In genomic region chr2:91112491-91112890, GRCm38 (mm10) we compare ENCODE assay signal across 11 mouse cellular contexts. TPM values are rescaled to one million over a fixed set of nuclear protein-coding genes. Genes with fewer than 3 reads are reported as not detected.
DNase-seq lines count a peak whose midpoint lies in the region; ATAC-seq lines count a peak whose summit lies in the region.
"Had no signal": no experiment of that assay in that cellular context is flagged by ENCODE, and none has a peak within 500 bp of the region (broad histone marks: within the 10 kb centered on the region; RNA-seq: fewer than 3 reads in every experiment).

No protein-coding gene starts in this region.

- DNase-seq in liver (no peak), R1 (ENCODE audit: low read depth, low spot score) (peak; percentile 93)
- peak; percentile 40 to 44 for DNase-seq in kidney, postnatal 36 days
- no peak for DNase-seq in urinary bladder, postnatal 25 days (ENCODE audit: low spot score)
- DNase-seq in cerebellum, postnatal 4 days (ENCODE audit: low spot score in 2 of 2): no peak

- H3K9ac ChIP-seq in liver, embryonic 12.5 days: no peak overlapping the region
- H3K9ac ChIP-seq: liver, embryonic 14.5 days had no signal

- peak overlapping the region; percentile 36; the same call in 1 of the 2 replicates for H3K27ac ChIP-seq in liver, embryonic 12.5 days
- H3K27ac ChIP-seq: forebrain, embryonic 10.5 days; liver, embryonic 14.5 days had no signal

- H3K4me1 ChIP-seq in liver, embryonic 12.5 days: peaks cover 66% of the 10 kb centered on the region

- H3K9me3 ChIP-seq in liver, embryonic 12.5 days (replicated peaks): no peaks in the 10 kb centered on the region
- H3K9me3 ChIP-seq: forebrain, embryonic 10.5 days had no signal

- no peaks in the 10 kb centered on the region; the same call in 1 of the 2 replicates for H3K27me3 ChIP-seq in liver, embryonic 12.5 days (replicated peaks)

- ATAC-seq in liver, embryonic 12.5 days: no peak
- ATAC-seq in monocyte, adult 5-6 weeks (replicated peaks; ENCODE audit: insufficient number of reproducible peaks, low FRiP score, low TSS enrichment, poor library complexity, severe bottlenecking): no peak

- H3K36me3 ChIP-seq in liver, embryonic 12.5 days: peaks cover 2% of the 10 kb centered on the region; the same call in 1 of the 2 replicates
- H3K36me3 ChIP-seq: forebrain, embryonic 10.5 days had no signal

- no peak overlapping the region for H3K4me3 ChIP-seq in liver, embryonic 12.5 days
- H3K4me3 ChIP-seq: forebrain, embryonic 10.5 days had no signal

- 51% methylated on average over 4 of the region's 4 CpGs for WGBS in liver, embryonic 12.5 days (ENCODE audit: insufficient replicate concordance)

- H3K4me2 ChIP-seq in liver, embryonic 12.5 days: no peak overlapping the region

RNA-seq across cellular contexts. Expression of gene Mybpc3, which starts 5.5 kb away (rescaled TPM):
- 0.23 and 0.39 TPM in 2 replicates for polyA plus RNA-seq in liver, embryonic 12.5 days (2016; fragmentation: Nextera tagmentation; extraction: Ambion mirVana)
- total RNA-seq in monocyte, adult 5-6 weeks (2017): 1.4 to 5.2 TPM (median 3.7 TPM) in 3 replicates
- total RNA-seq: midbrain, postnatal 0 days had no signal
- polyA plus RNA-seq: forebrain, embryonic 10.5 days; intestine, embryonic 14.5 days; midbrain, postnatal 0 days had no signal

RNA-seq across cellular contexts. Expression of gene Spi1, which starts 30.3 kb away (rescaled TPM):
- 16.8 and 18.5 TPM in 2 replicates for polyA plus RNA-seq in liver, embryonic 12.5 days (2016; fragmentation: Nextera tagmentation; extraction: Ambion mirVana)
- 306 to 616 TPM (median 505 TPM) in 3 replicates for total RNA-seq in monocyte, adult 5-6 weeks (2017)

RNA-seq across cellular contexts. Expression of gene Slc39a13, which starts 42.3 kb away (rescaled TPM):
- 15.1 and 15.3 TPM in 2 replicates for polyA plus RNA-seq in liver, embryonic 12.5 days (2016; fragmentation: Nextera tagmentation; extraction: Ambion mirVana)
- 15.6 to 33.3 TPM (median 26.7 TPM) in 3 replicates for total RNA-seq in monocyte, adult 5-6 weeks (2017)

RNA-seq across cellular contexts. Expression of gene Psmc3, which starts 58.7 kb away (rescaled TPM):
- 220 and 223 TPM in 2 replicates for polyA plus RNA-seq in liver, embryonic 12.5 days (2016; fragmentation: Nextera tagmentation; extraction: Ambion mirVana)
- total RNA-seq in monocyte, adult 5-6 weeks (2017): 235 to 255 TPM (median 248 TPM) in 3 replicates

Comparison
In these comparisons a context has a peak if more than half of its experiments do, and no peak if none do; other contexts are left out.
1. DNase-seq: peak in R1 (single experiment) and kidney, postnatal 36 days (2 of 2); none in liver (single experiment), urinary bladder, postnatal 25 days (single experiment) and cerebellum, postnatal 4 days (0 of 2).